Mouse (Mus musculus) ES-E14 (cell line): Measurements from ENCODE around the gene Dnase1l1.

ENCODE experiments used
- CHD2 ChIP-seq: IDR thresholded peaks from 2 replicates; pipeline ENCODE4 v1.6.1; 2014; ENCODE audit warnings: mild to moderate bottlenecking, low read depth, low read length, inconsistent platforms
- ZC3H11A ChIP-seq: IDR thresholded peaks from 2 replicates; pipeline ENCODE4 v1.6.1; 2012; ENCODE audit warnings: low read depth, mild to moderate bottlenecking, inconsistent platforms, low read length, borderline replicate concordance
- ZNF384 ChIP-seq: IDR thresholded peaks from 2 replicates; pipeline ENCODE4 v1.6.1; 2012; ENCODE audit warnings: low read depth, low read length, inconsistent platforms

DNA sequence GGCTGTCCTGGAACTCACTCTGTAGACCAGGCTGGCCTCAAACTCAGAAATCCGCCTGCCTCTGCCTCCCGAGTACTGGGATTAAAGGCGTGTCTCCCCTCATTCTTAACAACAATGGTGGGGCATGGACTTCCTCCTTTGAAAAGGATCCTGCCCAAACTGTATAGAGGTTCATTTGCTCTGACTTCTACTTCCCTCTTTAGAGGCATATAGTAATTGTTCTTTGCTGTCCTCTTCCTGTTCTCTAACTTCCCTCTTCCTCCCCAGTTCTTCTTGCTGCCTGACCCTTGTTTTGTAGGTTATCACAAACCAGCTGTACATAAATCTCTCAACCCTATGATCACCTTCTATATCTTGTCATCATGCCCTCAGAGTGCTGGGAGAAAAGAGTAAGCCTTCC lies 17.6 kb upstream of the Dnase1l1 start:
- TF ChIP-seq CHD2, result no peak
- no peak for TF ChIP-seq ZC3H11A
- no peak for TF ChIP-seq ZNF384
